Mouse (Mus musculus) bone marrow, adult 2 months (tissue): ENCODE measurements around the gene Tspan15.

Experiments
- CTCF ChIP-seq: fragments of 200-500 bp; IDR thresholded peaks from 2 replicates; pipeline ENCODE4 v1.5.1; 2011; ENCODE audit warnings: low read length, control low read depth; ENCODE audit not compliant: control insufficient read depth, insufficient read depth
- POLR2A ChIP-seq: fragments of 200-500 bp; IDR thresholded peaks from 2 replicates; pipeline ENCODE4 v1.6.1; 2011; ENCODE audit warnings: low read depth, mild to moderate bottlenecking, control low read depth, low read length, borderline replicate concordance; ENCODE audit not compliant: control insufficient read depth

- TF ChIP-seq CTCF (no peak), POLR2A (no peak)
Observed at GRCm38 (mm10) chr10:62195376-62195775, 35.7 kb downstream of the Tspan15 start.
